Mouse (Mus musculus) midbrain, embryonic 15.5 days (tissue): Measurements from ENCODE around the gene Tspan5. TPM values are rescaled to one million over a fixed set of nuclear protein-coding genes. Genes with fewer than 3 reads are reported as not detected.

Experiments
- ATAC-seq: fragments of 200-750 bp; cut with Nextera tagmentation; replicated peaks from 2 replicates; pipeline ENCODE4 v1.8.0; 2017; ENCODE audit warnings: moderate TSS enrichment
- H3K27ac ChIP-seq: fragments of 300-500 bp; sonication (generic); 2 replicates; pipeline ENCODE4 v1.5.1; 2015; ENCODE audit warnings: mild to moderate bottlenecking, inconsistent platforms
- H3K27me3 ChIP-seq: fragments of 300-500 bp; sonication (generic); replicated peaks from 2 replicates; pipeline ENCODE4 v1.6.1; 2015; ENCODE audit warnings: inconsistent platforms
- H3K36me3 ChIP-seq: fragments of 300-500 bp; sonication (generic); replicated peaks from 2 replicates; pipeline ENCODE4 v1.6.1; 2015; ENCODE audit warnings: inconsistent platforms
- H3K4me1 ChIP-seq: fragments of 300-500 bp; sonication (generic); 2 replicates; pipeline ENCODE4 v1.6.1; 2015; ENCODE audit warnings: inconsistent platforms
- H3K4me2 ChIP-seq: fragments of 300-500 bp; sonication (generic); 2 replicates; pipeline ENCODE4 v1.6.1; 2015; ENCODE audit warnings: inconsistent platforms, mild to moderate bottlenecking, moderate library complexity
- H3K4me3 ChIP-seq: fragments of 300-500 bp; sonication (generic); 2 replicates; pipeline ENCODE4 v1.5.1; 2015; ENCODE audit warnings: mild to moderate bottlenecking, inconsistent platforms
- H3K9ac ChIP-seq: fragments of 300-500 bp; sonication (generic); 2 replicates; pipeline ENCODE4 v1.6.1; 2015; ENCODE audit warnings: mild to moderate bottlenecking, inconsistent platforms
- H3K9me3 ChIP-seq: fragments of 300-500 bp; sonication (generic); 2 replicates; pipeline ENCODE4 v1.6.1; 2016; ENCODE audit warnings: inconsistent platforms
- WGBS: fragments of 180-500 bp; shearing (Covaris S2); methylation state at CpG from one replicate; pipeline ENCODE4 v1.1.7; 2015; ENCODE audit warnings: mixed read lengths; 5-methylcytosine and 5-hydroxymethylcytosine counted together
- polyA plus RNA-seq: library from polyadenylated mRNA; unstranded; fragments of >200 nt; fragmentation: Nextera tagmentation; extraction: Ambion mirVana; gene quantifications from 2 replicates; pipeline ENCODE4 v1.2.1, GENCODE M21; 2015

Gene Tspan5
- polyA plus RNA-seq, 1 experiment from 2014 or later: 105 TPM

DNA sequence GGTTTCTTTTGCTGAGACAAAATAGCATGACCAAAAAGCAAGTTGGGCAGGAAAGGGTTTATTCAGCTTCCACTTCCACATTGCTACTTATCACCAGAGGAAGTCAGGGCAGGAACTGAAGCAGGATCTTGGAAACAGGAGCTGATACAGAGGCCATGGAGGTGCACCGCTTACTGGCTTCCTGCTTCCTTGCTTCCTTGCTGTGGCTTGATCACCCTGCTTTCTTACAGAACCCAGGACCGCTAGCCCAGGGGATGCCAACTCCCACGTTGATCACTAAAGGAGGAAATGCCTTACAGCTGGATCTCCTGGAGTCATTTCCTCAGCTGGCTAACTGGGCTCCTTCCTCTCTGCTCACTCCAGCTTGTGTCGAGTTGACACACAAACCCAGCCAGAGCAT is 135.7 kb downstream of the Tspan5 start:
- no peak overlapping the region for H3K4me3 ChIP-seq
- 81% methylated on average over 4 of the region's 4 CpGs for WGBS
- H3K9me3 ChIP-seq: no peaks in the 10 kb centered on the region
- H3K9ac ChIP-seq: no peak overlapping the region
- H3K4me2 ChIP-seq: no peak overlapping the region
- H3K4me1 ChIP-seq: peaks cover 12% of the 10 kb centered on the region; the same call in 1 of the 2 replicates
- no peak for ATAC-seq
- no peaks in the 10 kb centered on the region for H3K27me3 ChIP-seq
- no peaks in the 10 kb centered on the region for H3K36me3 ChIP-seq
- no peak overlapping the region for H3K27ac ChIP-seq

DNA sequence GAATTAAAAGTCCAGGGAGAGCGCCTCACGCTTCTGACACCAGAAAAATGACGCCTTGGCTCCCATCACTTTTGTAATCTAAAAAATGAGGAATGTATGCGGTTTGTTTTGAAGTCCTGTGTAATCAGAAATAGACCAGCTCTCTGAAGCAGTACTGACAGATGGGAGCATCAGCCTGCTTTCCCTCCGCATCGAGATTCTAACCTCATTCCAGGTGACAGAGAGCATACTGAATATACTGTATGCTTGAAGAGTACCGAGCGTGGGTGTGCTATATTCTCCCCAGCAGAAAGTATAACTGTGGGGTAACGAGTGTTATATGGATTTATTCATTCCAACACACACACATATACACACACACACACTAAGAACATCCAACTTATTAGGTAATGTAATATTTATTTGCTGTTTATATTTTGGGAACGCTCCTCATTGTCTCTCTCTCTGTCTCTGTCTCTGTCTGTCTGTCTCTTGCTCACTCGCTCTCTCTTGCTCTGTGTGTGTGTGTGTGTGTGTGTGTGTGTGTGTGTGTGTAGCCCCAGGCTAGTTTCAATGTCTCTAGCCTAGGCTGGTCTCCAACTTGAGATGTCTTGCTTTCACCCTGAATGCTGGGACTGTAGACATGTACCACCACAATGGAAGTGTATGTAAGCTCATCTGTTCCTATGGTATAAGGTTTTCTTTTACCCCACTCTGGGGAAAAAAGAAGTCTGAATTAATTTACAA is 139.2 kb downstream of the Tspan5 start:
- peak overlapping the region; percentile 63 for H3K27ac ChIP-seq
- H3K36me3 ChIP-seq: no peaks in the 10 kb centered on the region
- H3K4me1 ChIP-seq: peaks cover 12% of the 10 kb centered on the region; the same call in 1 of the 2 replicates
- no peaks in the 10 kb centered on the region for H3K27me3 ChIP-seq
- H3K9ac ChIP-seq: no peak overlapping the region
- H3K4me3 ChIP-seq: no peak overlapping the region
- no peaks in the 10 kb centered on the region for H3K9me3 ChIP-seq
- peak; percentile 76 for ATAC-seq
- H3K4me2 ChIP-seq: no peak overlapping the region
- 80% methylated on average over 11 of the region's 11 CpGs for WGBS

GRCm38 (mm10) chr3:138881725-138882347 is 139.8 kb downstream of the Tspan5 start:
- Histone ChIP-seq H3K9me3 (no peaks in the 10 kb centered on the region), H3K27me3 (no peaks in the 10 kb centered on the region), H3K4me1 (peaks cover 12% of the 10 kb centered on the region; the same call in 1 of the 2 replicates), H3K9ac (no peak overlapping the region), H3K4me2 (no peak overlapping the region), H3K36me3 (no peaks in the 10 kb centered on the region), H3K4me3 (no peak overlapping the region), H3K27ac (peak overlapping the region; percentile 63)
- peak; percentile 88 for ATAC-seq
- WGBS: 52% methylated on average over 6 of the region's 6 CpGs

GRCm38 (mm10) chr3:138886121-138886520 is 144.1 kb downstream of the Tspan5 start:
- no peaks in the 10 kb centered on the region for H3K36me3 ChIP-seq
- H3K4me1 ChIP-seq: peaks cover 22% of the 10 kb centered on the region
- no peaks in the 10 kb centered on the region for H3K27me3 ChIP-seq
- H3K4me2 ChIP-seq: no peak overlapping the region
- WGBS: 83% methylated on average over 5 of the region's 5 CpGs
- H3K4me3 ChIP-seq: no peak overlapping the region
- ATAC-seq: no peak
- H3K9me3 ChIP-seq: no peaks in the 10 kb centered on the region
- H3K9ac ChIP-seq: no peak overlapping the region
- no peak overlapping the region for H3K27ac ChIP-seq

DNA sequence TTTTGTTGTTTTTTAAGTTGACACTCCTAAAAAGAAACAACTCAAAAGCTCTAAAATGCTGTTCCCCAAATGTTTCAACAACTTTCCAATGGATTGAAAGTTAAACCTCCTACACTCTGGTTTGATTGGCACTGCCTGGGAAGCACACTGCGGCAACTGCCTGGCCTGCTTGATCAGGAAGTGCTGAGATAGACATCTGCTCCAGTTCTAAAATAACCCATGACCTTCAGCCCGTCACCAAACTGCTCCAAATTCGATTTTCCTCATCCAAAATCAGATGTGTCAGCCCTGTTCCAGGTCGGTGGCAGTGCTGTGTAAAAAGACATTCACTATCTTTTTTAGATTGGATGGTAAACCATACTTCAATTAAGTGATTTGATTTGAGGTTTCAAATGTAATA is 147.2 kb downstream of the Tspan5 start:
- no peak overlapping the region for H3K4me2 ChIP-seq
- H3K36me3 ChIP-seq: no peaks in the 10 kb centered on the region
- H3K9me3 ChIP-seq: no peaks in the 10 kb centered on the region
- H3K4me1 ChIP-seq: peaks cover 19% of the 10 kb centered on the region
- no peak overlapping the region for H3K4me3 ChIP-seq
- no peak overlapping the region for H3K27ac ChIP-seq
- H3K27me3 ChIP-seq: no peaks in the 10 kb centered on the region
- no peak for ATAC-seq
- no peak overlapping the region for H3K9ac ChIP-seq
- WGBS: 72% methylated on average over 4 of the region's 4 CpGs

DNA sequence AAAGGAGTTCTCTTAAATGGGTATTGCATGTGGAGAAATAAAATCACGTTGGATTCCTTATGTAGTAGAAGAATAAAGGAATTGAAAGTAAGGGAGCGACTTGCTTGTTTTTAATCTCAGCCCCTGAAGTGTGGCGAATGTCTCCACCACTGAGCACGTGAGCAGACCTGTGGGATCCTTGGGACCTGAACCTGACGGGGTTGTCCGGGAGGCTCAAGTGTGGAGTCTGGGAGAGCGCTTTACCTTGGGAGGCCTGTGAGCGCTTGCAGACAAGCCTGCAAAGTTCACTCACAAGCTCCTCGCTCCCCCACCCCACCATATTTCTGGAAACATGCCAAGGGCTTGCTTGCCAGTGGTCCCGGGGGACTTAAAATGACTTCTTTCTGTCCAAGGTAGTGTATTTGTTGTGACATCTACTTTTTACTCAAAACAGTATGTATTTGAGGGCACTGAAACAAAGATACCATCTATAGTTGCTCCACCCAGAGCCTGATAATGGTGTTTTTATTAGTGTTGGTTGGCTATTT is 147.8 kb downstream of the Tspan5 start:
- H3K4me3 ChIP-seq: no peak overlapping the region
- no peaks in the 10 kb centered on the region for H3K9me3 ChIP-seq
- WGBS: 70% methylated on average over 10 of the region's 10 CpGs
- no peak overlapping the region for H3K4me2 ChIP-seq
- H3K27me3 ChIP-seq: no peaks in the 10 kb centered on the region
- no peaks in the 10 kb centered on the region for H3K36me3 ChIP-seq
- peaks cover 19% of the 10 kb centered on the region for H3K4me1 ChIP-seq
- H3K27ac ChIP-seq: no peak overlapping the region
- ATAC-seq: no peak
- H3K9ac ChIP-seq: no peak overlapping the region

- Histone ChIP-seq H3K9ac (no peak overlapping the region), H3K27me3 (no peaks in the 10 kb centered on the region), H3K36me3 (no peaks in the 10 kb centered on the region; the same call in 1 of the 2 replicates), H3K4me2 (no peak overlapping the region), H3K27ac (peak overlapping the region; percentile 60; the same call in 1 of the 2 replicates), H3K4me1 (peaks cover 19% of the 10 kb centered on the region), H3K9me3 (no peaks in the 10 kb centered on the region), H3K4me3 (no peak overlapping the region)
- ATAC-seq: 0 out of 2 replicates have a peak, but pooled peaks have one; percentile 57
- WGBS: 39% methylated on average over 5 of the region's 5 CpGs
Observed at GRCm38 (mm10) chr3:138893520-138893919, 151.5 kb downstream of the Tspan5 start.

DNA sequence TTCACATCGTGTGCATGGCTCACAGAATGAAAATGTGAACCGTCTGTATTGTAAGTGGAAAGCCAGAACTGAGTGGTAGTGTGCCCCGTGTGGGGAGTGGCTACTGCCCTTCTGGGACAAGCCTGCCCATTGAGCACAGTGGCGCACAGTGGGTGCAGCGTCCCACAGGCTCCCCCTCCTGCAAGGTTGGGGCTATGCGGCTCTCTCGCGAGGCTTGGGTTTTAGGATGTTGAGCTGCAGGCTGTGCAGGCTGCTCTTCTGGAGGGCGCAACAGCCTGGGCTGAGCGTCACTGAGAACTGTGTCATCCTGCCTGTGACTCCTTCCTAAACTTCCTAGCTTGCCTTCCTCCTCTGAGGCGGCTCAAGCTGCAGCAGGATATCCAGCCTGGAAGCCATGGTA is 155.5 kb downstream of the Tspan5 start:
- H3K9ac ChIP-seq: no peak overlapping the region
- ATAC-seq: no peak
- no peak overlapping the region for H3K4me3 ChIP-seq
- 88% methylated on average over 11 of the region's 11 CpGs for WGBS
- no peak overlapping the region for H3K27ac ChIP-seq
- H3K4me2 ChIP-seq: no peak overlapping the region
- peaks cover 6% of the 10 kb centered on the region; the same call in 1 of the 2 replicates for H3K4me1 ChIP-seq
- H3K27me3 ChIP-seq: no peaks in the 10 kb centered on the region
- H3K9me3 ChIP-seq: no peaks in the 10 kb centered on the region
- no peaks in the 10 kb centered on the region; the same call in 1 of the 2 replicates for H3K36me3 ChIP-seq

DNA sequence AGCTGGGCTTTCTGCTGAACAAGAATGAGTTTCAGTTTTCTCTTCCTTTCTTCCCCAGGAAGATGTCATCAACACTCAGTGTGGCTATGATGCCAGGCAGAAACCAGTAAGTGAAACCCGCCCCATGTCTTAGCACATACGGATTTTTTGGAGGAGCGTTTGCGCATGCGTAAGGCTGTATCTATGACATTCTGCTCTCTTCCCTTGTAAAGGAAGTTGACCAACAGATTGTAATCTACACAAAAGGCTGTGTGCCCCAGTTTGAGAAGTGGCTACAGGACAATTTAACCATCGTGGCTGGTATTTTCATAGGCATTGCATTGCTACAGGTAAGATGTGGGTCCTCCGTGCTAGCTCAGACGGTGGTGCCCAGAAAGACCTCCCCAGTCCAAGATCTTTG is 156.1 kb downstream of the Tspan5 start:
- no peaks in the 10 kb centered on the region for H3K27me3 ChIP-seq
- H3K4me1 ChIP-seq: peaks cover 6% of the 10 kb centered on the region; the same call in 1 of the 2 replicates
- ATAC-seq: no peak
- H3K4me3 ChIP-seq: no peak overlapping the region
- no peaks in the 10 kb centered on the region; the same call in 1 of the 2 replicates for H3K36me3 ChIP-seq
- no peaks in the 10 kb centered on the region for H3K9me3 ChIP-seq
- H3K4me2 ChIP-seq: no peak overlapping the region
- WGBS: 97% methylated on average over 8 of the region's 8 CpGs
- H3K27ac ChIP-seq: no peak overlapping the region
- no peak overlapping the region for H3K9ac ChIP-seq

DNA sequence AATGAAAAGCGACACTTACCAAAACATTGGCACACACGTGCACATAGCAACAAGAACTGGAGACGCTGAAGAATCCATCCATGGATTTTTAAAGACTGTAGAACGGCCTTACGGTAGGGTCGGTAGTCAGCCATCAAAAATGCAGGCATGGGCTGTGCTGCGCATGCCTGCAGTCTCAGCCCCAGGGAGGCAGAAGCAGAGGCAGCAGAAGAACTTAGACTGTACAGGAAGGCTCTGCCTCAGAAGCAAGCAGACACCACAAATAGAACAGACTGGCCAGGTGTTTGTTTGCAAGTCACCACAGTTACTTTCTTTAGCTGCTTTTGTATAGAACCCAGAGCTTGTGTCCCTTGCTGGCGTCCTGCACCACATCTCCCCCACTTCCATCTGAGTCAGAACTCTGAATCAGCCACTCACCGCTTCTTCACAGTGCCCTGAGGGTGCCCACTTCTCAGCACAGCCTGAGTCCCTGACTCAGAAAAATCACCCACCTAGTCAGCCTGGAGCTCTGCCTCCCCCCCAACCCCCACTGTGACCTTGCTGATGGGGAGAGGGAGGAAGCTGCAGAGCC is 158.7 kb downstream of the Tspan5 start:
- 93% methylated on average over 9 of the region's 9 CpGs for WGBS
- no peaks in the 10 kb centered on the region; the same call in 1 of the 2 replicates for H3K36me3 ChIP-seq

GRCm38 (mm10) chr3:138905678-138906077 is 163.7 kb downstream of the Tspan5 start:
- WGBS: 35% methylated on average over 7 of the region's 7 CpGs
- Histone ChIP-seq H3K4me3 (no peak overlapping the region), H3K27me3 (no peaks in the 10 kb centered on the region), H3K27ac (no peak overlapping the region), H3K4me2 (no peak overlapping the region), H3K9me3 (no peaks in the 10 kb centered on the region), H3K4me1 (no peaks in the 10 kb centered on the region), H3K9ac (no peak overlapping the region), H3K36me3 (no peaks in the 10 kb centered on the region; the same call in 1 of the 2 replicates)
- peak; percentile 16; the same call in 1 of the 2 replicates for ATAC-seq

More for the DNA sequence above, 158.7 kb downstream of the Tspan5 start:
- Histone ChIP-seq H3K27ac (no peak overlapping the region), H3K4me1 (no peaks in the 10 kb centered on the region), H3K9me3 (no peaks in the 10 kb centered on the region), H3K27me3 (no peaks in the 10 kb centered on the region), H3K4me3 (no peak overlapping the region), H3K9ac (no peak overlapping the region), H3K4me2 (no peak overlapping the region)
- no peak for ATAC-seq
